Mouse (Mus musculus) brain, embryonic 14.5 days (tissue): ENCODE measurements around the gene Batf2.

ENCODE experiments used
- CTCF ChIP-seq: fragments of 200-500 bp; IDR thresholded peaks from 2 replicates; pipeline ENCODE4 v1.5.1; 2012; ENCODE audit warnings: inconsistent platforms, mild to moderate bottlenecking, moderate library complexity, borderline replicate concordance; ENCODE audit not compliant: insufficient read depth, insufficient read length; ENCODE audit errors: extremely low read depth
- POLR2A ChIP-seq: fragments of 200-500 bp; IDR thresholded peaks from 2 replicates; pipeline ENCODE4 v1.6.1; 2012; ENCODE audit warnings: mild to moderate bottlenecking, inconsistent platforms, borderline replicate concordance; ENCODE audit not compliant: poor library complexity, insufficient read depth, insufficient read length, severe bottlenecking; ENCODE audit errors: extremely low read depth

DNA sequence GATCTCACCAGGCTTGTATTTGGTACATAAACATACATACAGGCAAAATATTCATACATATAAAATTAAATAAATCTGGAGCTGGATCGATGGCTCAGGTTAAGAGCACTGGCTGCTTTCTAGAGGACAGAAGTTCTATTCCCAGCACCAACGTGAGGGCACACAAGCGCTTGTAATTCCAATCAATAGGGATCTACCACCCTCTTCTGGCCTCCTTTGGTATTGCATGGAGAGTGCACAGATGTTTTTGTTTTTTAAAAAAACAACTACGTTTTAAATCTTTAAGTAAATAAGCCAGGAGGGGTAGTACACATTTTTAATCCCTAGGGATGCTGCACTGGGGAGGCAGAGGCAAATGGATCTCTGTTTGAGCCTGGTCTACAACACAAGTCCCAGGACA is 14.5 kb upstream of the Batf2 start:
- TF ChIP-seq CTCF (peak; percentile 58; the same call in 1 of the 2 replicates), POLR2A (no peak)
